Mouse (Mus musculus) embryonic facial prominence, embryonic 13.5 days (tissue): Measurements from ENCODE around the gene Sema6c. TPM values are rescaled to one million over a fixed set of nuclear protein-coding genes. Genes with fewer than 3 reads are reported as not detected.
"Not testable (repeated sequence)": the region's sequence is repeated elsewhere in the genome, so short reads cannot be mapped to it uniquely, and the experiment has no call there.

Experiments
- ATAC-seq: fragments of 200-750 bp; cut with Nextera tagmentation; 2 replicates; pipeline ENCODE4 v1.8.0; 2017; ENCODE audit warnings: low read depth; ENCODE audit not compliant: insufficient number of reproducible peaks, insufficient read depth, low FRiP score, low TSS enrichment
- H3K27ac ChIP-seq: fragments of 300-500 bp; sonication (generic); 2 replicates; pipeline ENCODE4 v1.5.1; 2015; ENCODE audit warnings: moderate library complexity, mild to moderate bottlenecking, inconsistent platforms
- H3K27me3 ChIP-seq: fragments of 300-500 bp; sonication (generic); 2 replicates; pipeline ENCODE4 v1.6.1; 2015; ENCODE audit warnings: mild to moderate bottlenecking, inconsistent platforms
- H3K36me3 ChIP-seq: fragments of 300-500 bp; sonication (generic); 2 replicates; pipeline ENCODE4 v1.6.1; 2015; ENCODE audit warnings: mild to moderate bottlenecking, inconsistent platforms
- H3K4me1 ChIP-seq: fragments of 300-500 bp; sonication (generic); 2 replicates; pipeline ENCODE4 v1.6.1; 2015; ENCODE audit warnings: inconsistent platforms
- H3K4me2 ChIP-seq: fragments of 300-500 bp; sonication (generic); 2 replicates; pipeline ENCODE4 v1.6.1; 2015; ENCODE audit warnings: moderate library complexity, mild to moderate bottlenecking, inconsistent platforms
- H3K4me3 ChIP-seq: fragments of 300-500 bp; sonication (generic); 2 replicates; pipeline ENCODE4 v1.5.1; 2015; ENCODE audit warnings: mild to moderate bottlenecking, inconsistent platforms
- H3K9ac ChIP-seq: fragments of 300-500 bp; sonication (generic); 2 replicates; pipeline ENCODE4 v1.6.1; 2015; ENCODE audit warnings: mild to moderate bottlenecking, inconsistent platforms
- H3K9me3 ChIP-seq: fragments of 300-500 bp; sonication (generic); 2 replicates; pipeline ENCODE4 v1.6.1; 2016; ENCODE audit warnings: inconsistent platforms
- WGBS: fragments of 180-500 bp; shearing (Covaris S2); methylation state at CpG from one replicate; pipeline ENCODE4 v1.1.7; 2015; ENCODE audit warnings: mixed read lengths; 5-methylcytosine and 5-hydroxymethylcytosine counted together
- polyA plus RNA-seq: library from polyadenylated mRNA; unstranded; fragments of >200 nt; fragmentation: Nextera tagmentation; extraction: Ambion mirVana; gene quantifications from 2 replicates; pipeline ENCODE4 v1.2.1, GENCODE M21; 2015

Sema6c gene
- polyA plus RNA-seq, 1 experiment from 2014 or later: 10.1 TPM

DNA sequence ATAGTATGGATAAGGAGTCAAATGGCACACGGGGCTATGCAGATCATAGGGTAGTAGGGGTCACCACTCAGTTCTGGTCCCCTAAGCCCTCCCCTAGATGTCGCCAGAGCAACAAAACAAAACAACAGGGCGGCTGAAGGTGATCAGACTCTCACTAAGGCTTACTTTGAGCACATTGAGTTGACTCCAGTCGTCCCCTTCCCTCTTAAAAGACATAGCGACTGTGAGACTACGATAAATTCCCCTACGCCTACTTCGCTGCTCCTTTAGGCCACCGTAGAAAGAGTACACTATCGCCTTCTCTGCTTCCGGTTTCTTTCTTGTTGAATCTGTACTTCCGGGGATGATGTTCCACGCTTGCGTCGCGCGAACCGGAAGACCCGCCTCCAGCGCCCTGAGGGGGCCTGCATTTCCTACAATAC is 26.6 kb upstream of the Sema6c start, which contains the start of the genes Scnm1 and Lysmd1:
Scnm1 (minus strand) TSS at position 332 of the 422 bp plus-strand sequence.
Lysmd1 (plus strand) TSS at position 409 of the 422 bp plus-strand sequence.
- H3K4me2 ChIP-seq: peak within 1 kb of the TSS; percentile 85
- under 1% methylated on average over 20 of the region's 20 CpGs for WGBS
- peaks cover 20% of the 10 kb centered on the region for H3K4me1 ChIP-seq
- peak within 1 kb of the TSS; percentile 85 for H3K27ac ChIP-seq
- H3K9me3 ChIP-seq: no peaks in the 10 kb centered on the region
- peak within 1 kb of the TSS; percentile 71 for H3K4me3 ChIP-seq
- H3K27me3 ChIP-seq: no peaks in the 10 kb centered on the region
- peak; percentile 85 for ATAC-seq
- H3K36me3 ChIP-seq: peaks cover 30% of the 10 kb centered on the region
- peak within 1 kb of the TSS; percentile 86 for H3K9ac ChIP-seq

DNA sequence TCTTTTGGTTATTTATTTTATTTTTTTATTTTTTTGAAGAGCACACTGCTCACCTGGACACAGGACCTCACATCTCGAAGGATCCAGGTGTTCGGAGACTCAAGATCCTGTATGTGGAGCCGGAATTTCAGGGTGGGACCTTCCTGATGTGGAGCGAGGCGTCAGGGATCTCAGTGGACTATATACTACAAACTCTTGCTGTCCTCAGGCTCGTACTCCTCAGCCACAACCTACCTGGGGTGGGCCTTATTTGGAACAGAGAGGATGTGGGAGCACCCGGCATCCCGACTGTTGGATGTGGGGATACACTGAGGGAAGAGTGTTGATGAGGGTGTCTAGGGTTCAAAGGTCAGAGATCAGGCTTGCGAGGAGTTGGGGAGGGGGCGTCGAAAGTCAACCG is 26.1 kb upstream of the Sema6c start:
- H3K36me3 ChIP-seq: peaks cover 26% of the 10 kb centered on the region
- H3K4me3 ChIP-seq: peak overlapping the region; percentile 71
- WGBS: no CpG with 5 or more reads among the region's 12 CpGs
- H3K9ac ChIP-seq, H3K27me3 ChIP-seq, H3K27ac ChIP-seq, H3K9me3 ChIP-seq, H3K4me2 ChIP-seq: not testable (repeated sequence)
- peaks cover 20% of the 10 kb centered on the region for H3K4me1 ChIP-seq
- ATAC-seq: 0 out of 2 replicates have a peak, but pooled peaks have one; percentile 34

GRCm38 (mm10) chr3:95135023-95135422 is 25.2 kb upstream of the Sema6c start:
- no peak for ATAC-seq
- Histone ChIP-seq H3K27ac (no peak overlapping the region), H3K9me3 (no peaks in the 10 kb centered on the region), H3K4me3 (peak overlapping the region; percentile 41), H3K4me1 (peaks cover 20% of the 10 kb centered on the region), H3K4me2 (peak overlapping the region; percentile 65), H3K9ac (peak overlapping the region; percentile 51), H3K27me3 (no peaks in the 10 kb centered on the region), H3K36me3 (peaks cover 26% of the 10 kb centered on the region)
- WGBS: 30% methylated on average over 6 of the region's 6 CpGs

- H3K9me3 ChIP-seq: no peaks in the 10 kb centered on the region
- peak overlapping the region; percentile 51 for H3K9ac ChIP-seq
- H3K36me3 ChIP-seq: peaks cover 31% of the 10 kb centered on the region
- peaks cover 20% of the 10 kb centered on the region for H3K4me1 ChIP-seq
- ATAC-seq: no peak
- no peaks in the 10 kb centered on the region for H3K27me3 ChIP-seq
- WGBS: 80% methylated on average over 7 of the region's 7 CpGs
- H3K27ac ChIP-seq: no peak overlapping the region
- peak overlapping the region; percentile 65 for H3K4me2 ChIP-seq
- H3K4me3 ChIP-seq: peak overlapping the region; percentile 41
Measured at GRCm38 (mm10) chr3:95135433-95136052, 24.7 kb upstream of the Sema6c start.

- no peaks in the 10 kb centered on the region for H3K27me3 ChIP-seq
- H3K4me3 ChIP-seq: no peak overlapping the region
- no peak overlapping the region for H3K9ac ChIP-seq
- H3K4me2 ChIP-seq: no peak overlapping the region
- H3K9me3 ChIP-seq: no peaks in the 10 kb centered on the region
- WGBS: 89% methylated on average over 3 of the region's 3 CpGs
- ATAC-seq: no peak
- peaks cover 34% of the 10 kb centered on the region for H3K36me3 ChIP-seq
- H3K4me1 ChIP-seq: peaks cover 20% of the 10 kb centered on the region
- no peak overlapping the region for H3K27ac ChIP-seq
Measured at GRCm38 (mm10) chr3:95136336-95136735, 23.9 kb upstream of the Sema6c start.

GRCm38 (mm10) chr3:95139586-95140288 is 20.5 kb upstream of the Sema6c start:
- Histone ChIP-seq H3K27me3 (no peaks in the 10 kb centered on the region), H3K4me1 (peaks cover 13% of the 10 kb centered on the region), H3K9me3 (no peaks in the 10 kb centered on the region), H3K9ac (no peak overlapping the region), H3K36me3 (peaks cover 32% of the 10 kb centered on the region), H3K27ac (no peak overlapping the region), H3K4me3 (no peak overlapping the region), H3K4me2 (no peak overlapping the region)
- WGBS: 79% methylated on average over 25 of the region's 25 CpGs
- no peak for ATAC-seq

DNA sequence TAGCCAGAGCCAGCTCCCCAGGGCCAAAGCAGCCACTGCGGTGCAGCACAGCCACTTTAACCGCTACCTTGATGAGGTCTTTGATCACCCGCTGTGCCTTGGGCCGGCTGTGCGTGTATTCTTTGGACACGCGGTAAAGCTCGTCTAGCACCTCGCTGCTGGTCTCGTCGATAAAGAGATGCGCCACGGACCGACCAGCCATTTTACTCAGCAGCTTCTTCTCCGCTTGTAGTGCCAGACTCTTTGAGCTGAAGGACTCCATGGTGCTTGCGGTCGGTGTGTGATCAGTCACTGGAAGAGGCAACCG is 20.0 kb upstream of the Sema6c start:
- ATAC-seq: no peak
- H3K27ac ChIP-seq: no peak overlapping the region
- peaks cover 32% of the 10 kb centered on the region for H3K36me3 ChIP-seq
- no peak overlapping the region for H3K4me3 ChIP-seq
- no peaks in the 10 kb centered on the region for H3K27me3 ChIP-seq
- H3K9ac ChIP-seq: no peak overlapping the region
- peaks cover 9% of the 10 kb centered on the region for H3K4me1 ChIP-seq
- WGBS: 69% methylated on average over 18 of the region's 18 CpGs
- no peak overlapping the region for H3K4me2 ChIP-seq
- H3K9me3 ChIP-seq: no peaks in the 10 kb centered on the region

DNA sequence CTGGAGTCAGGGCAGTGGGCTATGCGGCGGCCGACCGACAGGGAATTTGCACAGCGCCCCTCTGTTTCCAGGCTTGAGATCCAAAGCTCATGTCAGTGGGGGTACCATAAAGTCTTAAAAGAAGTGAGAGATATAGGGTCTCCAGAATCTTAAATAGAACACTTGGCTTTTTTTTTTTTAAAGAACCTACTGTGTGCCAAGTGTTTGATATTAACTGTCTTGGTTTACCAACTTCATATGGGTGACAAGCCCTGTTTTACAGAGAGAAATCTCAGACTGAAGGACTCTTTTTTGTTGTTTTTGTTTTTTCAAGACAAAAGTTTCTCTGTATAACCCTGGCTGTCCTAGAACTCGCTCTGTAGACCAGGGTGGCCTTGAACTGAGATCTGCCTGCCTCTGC is 19.5 kb upstream of the Sema6c start:
- no peak overlapping the region for H3K9ac ChIP-seq
- no peak overlapping the region for H3K4me2 ChIP-seq
- H3K4me3 ChIP-seq: no peak overlapping the region
- no peaks in the 10 kb centered on the region for H3K9me3 ChIP-seq
- WGBS: 89% methylated on average over 6 of the region's 6 CpGs
- ATAC-seq: no peak
- H3K36me3 ChIP-seq: peaks cover 32% of the 10 kb centered on the region
- peaks cover 3% of the 10 kb centered on the region for H3K4me1 ChIP-seq
- no peak overlapping the region for H3K27ac ChIP-seq
- H3K27me3 ChIP-seq: no peaks in the 10 kb centered on the region

DNA sequence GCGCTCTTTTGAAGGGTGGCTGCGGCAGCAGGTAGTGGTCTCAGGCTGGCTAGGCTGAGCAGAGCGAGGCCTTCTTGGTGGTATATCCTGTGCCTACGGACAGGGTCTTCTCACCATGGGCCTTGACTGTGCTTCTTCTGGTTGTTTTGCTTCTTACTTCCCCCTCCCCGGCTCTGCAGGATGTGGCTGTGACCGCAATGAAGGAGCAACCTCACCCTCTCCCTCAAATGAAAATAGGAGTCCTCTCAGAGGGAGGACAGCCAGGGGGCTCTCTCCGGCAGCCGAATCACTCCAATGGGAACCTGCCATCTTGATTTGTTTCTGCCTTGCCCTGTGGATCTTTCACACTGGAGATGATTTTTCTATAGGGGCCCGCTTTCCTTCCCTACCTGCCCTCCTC is 18.8 kb upstream of the Sema6c start:
- WGBS: 94% methylated on average over 9 of the region's 9 CpGs
- Histone ChIP-seq H3K4me3 (no peak overlapping the region), H3K27ac (no peak overlapping the region), H3K4me2 (no peak overlapping the region), H3K36me3 (peaks cover 32% of the 10 kb centered on the region), H3K9me3 (no peaks in the 10 kb centered on the region), H3K4me1 (no peaks in the 10 kb centered on the region; the same call in 1 of the 2 replicates), H3K27me3 (no peaks in the 10 kb centered on the region), H3K9ac (no peak overlapping the region)
- ATAC-seq: no peak

DNA sequence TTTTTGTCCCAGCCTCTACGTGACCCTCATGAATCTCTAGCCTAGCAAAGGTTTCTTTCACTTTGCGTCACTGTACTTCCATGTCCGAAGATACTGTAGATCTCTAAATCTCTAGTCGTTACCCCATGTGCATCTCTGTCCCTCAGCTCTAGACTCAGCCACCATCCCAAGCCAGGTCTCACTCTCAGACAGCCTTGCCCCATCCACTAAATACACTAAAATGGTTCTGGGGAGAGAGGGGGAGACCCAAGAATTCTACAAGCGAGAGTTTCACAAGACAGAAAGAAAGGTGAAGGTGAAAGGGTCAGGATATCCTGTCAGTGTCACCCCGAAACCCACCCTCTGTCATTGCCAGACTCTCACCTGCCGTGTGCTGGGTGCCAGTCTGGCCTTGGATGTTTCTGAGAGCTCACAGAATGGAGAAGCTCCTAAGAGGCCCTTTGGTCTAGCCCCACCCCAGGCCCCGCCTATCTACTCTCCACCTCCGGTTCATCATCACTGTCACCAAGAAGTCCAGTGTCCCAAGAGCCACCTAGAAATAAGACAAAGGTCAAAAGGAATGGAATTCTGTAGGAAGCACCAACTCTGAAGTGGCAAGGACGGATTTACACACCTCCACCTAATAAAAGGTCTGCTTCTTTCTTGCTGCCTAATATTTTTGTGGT is 18.2 kb upstream of the Sema6c start, which contains the start of gene Tnfaip8l2:
Tnfaip8l2 (minus strand) TSS at position 409 of the 665 bp plus-strand sequence.
- no peaks in the 10 kb centered on the region for H3K27me3 ChIP-seq
- H3K4me3 ChIP-seq: no peak within 1 kb of the TSS
- no peak within 1 kb of the TSS for H3K4me2 ChIP-seq
- WGBS: 81% methylated on average over 10 of the region's 10 CpGs
- peaks cover 32% of the 10 kb centered on the region for H3K36me3 ChIP-seq
- no peak for ATAC-seq
- no peaks in the 10 kb centered on the region for H3K9me3 ChIP-seq
- H3K4me1 ChIP-seq: no peaks in the 10 kb centered on the region
- H3K9ac ChIP-seq: no peak within 1 kb of the TSS
- H3K27ac ChIP-seq: no peak within 1 kb of the TSS

DNA sequence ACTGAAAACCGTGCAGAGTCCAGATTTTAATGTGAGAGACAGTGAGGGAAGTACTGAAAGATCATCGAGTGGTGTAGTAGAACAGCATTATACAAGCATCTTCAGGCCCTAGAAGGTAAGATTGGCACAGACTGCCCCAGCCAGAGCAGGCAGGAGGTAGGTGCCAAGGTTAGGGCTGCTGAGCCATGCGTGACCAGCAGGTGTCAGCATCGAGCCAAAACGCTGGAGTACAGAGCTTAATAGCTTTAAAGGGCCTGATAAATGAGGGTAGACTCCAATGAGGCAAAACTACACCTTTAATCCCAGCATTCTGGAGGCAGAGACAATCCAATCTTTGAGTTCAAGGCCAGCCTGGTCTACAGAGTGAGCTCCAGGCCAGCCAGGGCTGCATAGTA is 17.6 kb upstream of the Sema6c start:
- Histone ChIP-seq H3K27me3 (no peaks in the 10 kb centered on the region), H3K36me3 (peaks cover 32% of the 10 kb centered on the region), H3K4me1 (no peaks in the 10 kb centered on the region), H3K27ac (no peak overlapping the region), H3K4me2 (no peak overlapping the region), H3K9me3 (no peaks in the 10 kb centered on the region), H3K4me3 (no peak overlapping the region), H3K9ac (no peak overlapping the region)
- ATAC-seq: no peak
- 10% methylated on average over 5 of the region's 5 CpGs for WGBS

DNA sequence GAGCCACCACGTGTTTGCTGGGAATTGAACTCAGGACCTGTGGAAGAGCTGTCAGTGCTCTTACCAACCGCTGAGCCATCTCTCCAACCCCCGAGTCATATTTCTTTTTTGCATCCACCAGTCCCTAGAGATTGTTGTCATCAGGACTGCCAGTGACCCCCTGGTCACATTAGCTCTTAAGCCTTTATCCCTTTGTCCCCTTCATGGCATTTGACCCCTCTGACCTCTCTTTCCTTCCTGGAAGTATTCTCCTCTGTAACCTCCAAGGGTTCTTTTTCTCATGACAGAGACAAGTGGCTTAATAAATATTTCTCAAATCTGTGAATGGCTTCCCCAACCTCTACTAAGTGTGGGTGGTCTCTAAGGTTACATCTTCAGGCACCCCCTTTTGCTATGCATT is 12.3 kb upstream of the Sema6c start:
- H3K4me1 ChIP-seq: no peaks in the 10 kb centered on the region
- H3K4me3 ChIP-seq: no peak overlapping the region
- no peak for ATAC-seq
- H3K27me3 ChIP-seq: no peaks in the 10 kb centered on the region
- H3K9ac ChIP-seq: no peak overlapping the region
- H3K9me3 ChIP-seq: no peaks in the 10 kb centered on the region
- H3K4me2 ChIP-seq: no peak overlapping the region
- H3K27ac ChIP-seq: no peak overlapping the region
- WGBS: 52% methylated on average over 3 of the region's 3 CpGs
- H3K36me3 ChIP-seq: no peaks in the 10 kb centered on the region
